Mouse (Mus musculus): Measurements from ENCODE around the gene Cela2a.

DNA sequence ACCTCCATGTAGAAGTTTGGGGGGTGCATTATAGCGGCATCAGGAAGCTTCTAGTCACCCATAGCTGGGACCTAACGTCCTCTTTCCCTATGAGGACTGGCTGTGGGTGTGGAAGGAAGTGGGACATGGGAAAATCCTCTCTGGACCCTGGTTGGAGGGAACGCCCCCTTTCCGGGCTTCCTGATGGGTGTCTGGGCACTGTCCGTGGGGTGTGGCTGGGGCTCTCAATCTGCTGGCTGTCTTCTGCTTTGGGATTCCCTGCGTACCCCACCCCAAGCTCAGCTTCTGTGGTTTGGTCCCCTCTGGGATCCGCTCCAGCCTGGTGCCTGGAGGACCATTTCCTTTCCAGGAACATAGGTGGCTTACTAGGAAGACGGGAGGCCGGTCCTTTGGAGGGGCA is 47.0 kb upstream of the Cela2a start:
- no peak for TF ChIP-seq CTCF (IDR thresholded peaks at IDR 0.05; ENCODE audit: borderline replicate concordance, insufficient read depth, low read length)
- TF ChIP-seq POLR2A (IDR thresholded peaks at IDR 0.05; ENCODE audit: low read depth, low read length) = no peak

Measured in embryonic fibroblast, embryonic 13.5 days (primary cell).